Mouse (Mus musculus) layer of hippocampus, adult 11-12 months (tissue): ENCODE results near the gene Noct.
"Not testable (repeated sequence)": the region's sequence is repeated elsewhere in the genome, so short reads cannot be mapped to it uniquely, and the experiment has no call there.

Experiments used
- DNase-seq: peaks from one replicate; pipeline ENCODE4 v3.0.0; 2022; ENCODE audit warnings: low spot score

Gene Noct

GRCm38 (mm10) chr3:51204897-51205296 is 19.4 kb upstream of the Noct start:
- no peak for DNase-seq

- no peak for DNase-seq
Observed at GRCm38 (mm10) chr3:51206521-51206920, 17.7 kb upstream of the Noct start.

- DNase-seq: no peak
Observed at GRCm38 (mm10) chr3:51208633-51209032, 15.6 kb upstream of the Noct start.

- no peak for DNase-seq
Observed at GRCm38 (mm10) chr3:51209503-51210314, 14.5 kb upstream of the Noct start.

GRCm38 (mm10) chr3:51210485-51210884 is 13.8 kb upstream of the Noct start:
- no peak for DNase-seq

- DNase-seq: no peak
Observed at GRCm38 (mm10) chr3:51213111-51213510, 11.1 kb upstream of the Noct start.

- DNase-seq: no peak
Observed at GRCm38 (mm10) chr3:51215681-51216080, 8.6 kb upstream of the Noct start.

- DNase-seq: not testable (repeated sequence)
Observed at GRCm38 (mm10) chr3:51216351-51216750, 7.9 kb upstream of the Noct start.

GRCm38 (mm10) chr3:51218385-51218784 is 5.9 kb upstream of the Noct start:
- DNase-seq: not testable (repeated sequence)

GRCm38 (mm10) chr3:51219213-51219612 is 5.0 kb upstream of the Noct start:
- no peak for DNase-seq

GRCm38 (mm10) chr3:51220846-51221245 is 3.4 kb upstream of the Noct start:
- DNase-seq: no peak

- DNase-seq: no peak
Observed at GRCm38 (mm10) chr3:51221847-51222246, 2.4 kb upstream of the Noct start.

GRCm38 (mm10) chr3:51222302-51222701 is 1.9 kb upstream of the Noct start:
- no peak for DNase-seq

GRCm38 (mm10) chr3:51222834-51223460 is 1.3 kb upstream of the Noct start:
- no peak for DNase-seq

- DNase-seq: no peak
Observed at GRCm38 (mm10) chr3:51223556-51223955, 691 bp upstream of the Noct start.

GRCm38 (mm10) chr3:51225226-51225750 is 1.0 kb downstream of the Noct start:
- no peak for DNase-seq

- no peak for DNase-seq
Observed at GRCm38 (mm10) chr3:51225979-51226378, 1.7 kb downstream of the Noct start.

GRCm38 (mm10) chr3:51226601-51227000 is 2.4 kb downstream of the Noct start:
- no peak for DNase-seq

GRCm38 (mm10) chr3:51228038-51228820 is 4.0 kb downstream of the Noct start:
- peak; percentile 47 for DNase-seq

- DNase-seq: peak; percentile 67
Observed at GRCm38 (mm10) chr3:51228821-51229205, 4.6 kb downstream of the Noct start.

GRCm38 (mm10) chr3:51229226-51229625 is 5.0 kb downstream of the Noct start:
- DNase-seq: no peak

- no peak for DNase-seq
Observed at GRCm38 (mm10) chr3:51230146-51230835, 6.0 kb downstream of the Noct start.
